Mouse (Mus musculus) limb, embryonic 15.5 days (tissue): ENCODE measurements around the gene Atp1b2. TPM values are rescaled to one million over a fixed set of nuclear protein-coding genes. Genes with fewer than 3 reads are reported as not detected.
A peak's percentile ranks its signal among the peaks of the same experiment; 100 is the strongest.

Experiments used
- ATAC-seq: fragments of 200-750 bp; cut with Nextera tagmentation; 2 replicates; pipeline ENCODE4 v1.8.0; 2017; ENCODE audit warnings: low read depth, moderate TSS enrichment; ENCODE audit not compliant: insufficient number of reproducible peaks, low FRiP score, low TSS enrichment
- H3K27ac ChIP-seq: fragments of 300-500 bp; sonication (generic); 2 replicates; pipeline ENCODE4 v1.5.1; 2015; ENCODE audit warnings: moderate library complexity, mild to moderate bottlenecking, inconsistent platforms
- H3K27me3 ChIP-seq: fragments of 300-500 bp; sonication (generic); 2 replicates; pipeline ENCODE4 v1.6.1; 2015; ENCODE audit warnings: inconsistent platforms
- H3K36me3 ChIP-seq: fragments of 300-500 bp; sonication (generic); 2 replicates; pipeline ENCODE4 v1.6.1; 2015; ENCODE audit warnings: inconsistent platforms
- H3K4me1 ChIP-seq: fragments of 300-500 bp; sonication (generic); 2 replicates; pipeline ENCODE4 v1.6.1; 2015; ENCODE audit warnings: inconsistent platforms
- H3K4me2 ChIP-seq: fragments of 300-500 bp; sonication (generic); 2 replicates; pipeline ENCODE4 v1.6.1; 2015; ENCODE audit warnings: mild to moderate bottlenecking, inconsistent platforms
- H3K4me3 ChIP-seq: fragments of 300-500 bp; sonication (generic); 2 replicates; pipeline ENCODE4 v1.5.1; 2015; ENCODE audit warnings: mild to moderate bottlenecking, inconsistent platforms
- H3K9ac ChIP-seq: fragments of 300-500 bp; sonication (generic); 2 replicates; pipeline ENCODE4 v1.6.1; 2015; ENCODE audit warnings: inconsistent platforms
- H3K9me3 ChIP-seq: fragments of 300-500 bp; sonication (generic); 2 replicates; pipeline ENCODE4 v1.6.1; 2016; ENCODE audit warnings: inconsistent platforms
- WGBS: fragments of 180-500 bp; shearing (Covaris S2); methylation state at CpG from one replicate; pipeline ENCODE4 v1.1.7; 2015; 5-methylcytosine and 5-hydroxymethylcytosine counted together
- polyA plus RNA-seq: library from polyadenylated mRNA; unstranded; fragments of >200 nt; fragmentation: Nextera tagmentation; extraction: Ambion mirVana; gene quantifications from 2 replicates; pipeline ENCODE4 v1.2.1, GENCODE M21; 2015

The Atp1b2 gene
- polyA plus RNA-seq, 1 experiment from 2014 or later: 8.2 TPM

- Histone ChIP-seq H3K27ac (peak overlapping the region; percentile 4; the same call in 1 of the 2 replicates), H3K4me1 (peaks cover 21% of the 10 kb centered on the region), H3K9ac (no peak overlapping the region)
These were observed 701 bp upstream of the Atp1b2 start for GRCm38 (mm10) chr11:69606491-69606795.

GRCm38 (mm10) chr11:69604795-69605664 is 712 bp downstream of the Atp1b2 start:
- WGBS: under 1% methylated on average over 68 of the region's 73 CpGs
- peaks cover 9% of the 10 kb centered on the region; the same call in 1 of the 2 replicates for H3K27me3 ChIP-seq
- H3K9ac ChIP-seq: peak overlapping the region; percentile 62
- H3K4me1 ChIP-seq: peaks cover 33% of the 10 kb centered on the region
- H3K4me2 ChIP-seq: peak overlapping the region; percentile 100
- H3K4me3 ChIP-seq: peak overlapping the region; percentile 60
- 0 out of 2 replicates have a peak, but pooled peaks cover 3% of the 10 kb centered on the region for H3K36me3 ChIP-seq
- no peak; the same call in 1 of the 2 replicates for ATAC-seq
- no peaks in the 10 kb centered on the region for H3K9me3 ChIP-seq
- H3K27ac ChIP-seq: peak overlapping the region; percentile 50; the same call in 1 of the 2 replicates

More at GRCm38 (mm10) chr11:69606491-69606795, 701 bp upstream of the Atp1b2 start:
- H3K4me3 ChIP-seq: peak overlapping the region; percentile 60
- H3K9me3 ChIP-seq: no peaks in the 10 kb centered on the region
- peak overlapping the region; percentile 100 for H3K4me2 ChIP-seq
- no peaks in the 10 kb centered on the region for H3K36me3 ChIP-seq
- ATAC-seq: no peak
- H3K27me3 ChIP-seq: peaks cover 9% of the 10 kb centered on the region; the same call in 1 of the 2 replicates
- WGBS: 69% methylated on average over 2 of the region's 2 CpGs

- WGBS: 51% methylated on average over 3 of the region's 3 CpGs
- H3K36me3 ChIP-seq: 0 out of 2 replicates have a peak, but pooled peaks cover 3% of the 10 kb centered on the region
- peak overlapping the region; percentile 100 for H3K4me2 ChIP-seq
- H3K4me3 ChIP-seq: peak overlapping the region; percentile 60
- peaks cover 9% of the 10 kb centered on the region; the same call in 1 of the 2 replicates for H3K27me3 ChIP-seq
- no peak overlapping the region for H3K27ac ChIP-seq
- H3K4me1 ChIP-seq: peaks cover 40% of the 10 kb centered on the region
- H3K9me3 ChIP-seq: no peaks in the 10 kb centered on the region
- ATAC-seq: no peak
- 0 out of 2 replicates have a peak overlapping the region, but pooled peaks have one; percentile 62 for H3K9ac ChIP-seq
These were observed 1.4 kb downstream of the Atp1b2 start for GRCm38 (mm10) chr11:69604347-69604746.

- H3K9ac ChIP-seq: no peak overlapping the region
- no peak overlapping the region for H3K27ac ChIP-seq
- ATAC-seq: no peak
- peaks cover 9% of the 10 kb centered on the region; the same call in 1 of the 2 replicates for H3K27me3 ChIP-seq
- 80% methylated on average over 8 of the region's 8 CpGs for WGBS
- H3K4me1 ChIP-seq: peaks cover 43% of the 10 kb centered on the region
- no peak overlapping the region for H3K4me2 ChIP-seq
- no peaks in the 10 kb centered on the region for H3K9me3 ChIP-seq
- H3K36me3 ChIP-seq: 0 out of 2 replicates have a peak, but pooled peaks cover 3% of the 10 kb centered on the region
- H3K4me3 ChIP-seq: peak overlapping the region; percentile 60; the same call in 1 of the 2 replicates
These were observed 2.2 kb downstream of the Atp1b2 start for GRCm38 (mm10) chr11:69603516-69603915.

- no peak for ATAC-seq
- H3K36me3 ChIP-seq: 0 out of 2 replicates have a peak, but pooled peaks cover 3% of the 10 kb centered on the region
- H3K27me3 ChIP-seq: peaks cover 9% of the 10 kb centered on the region; the same call in 1 of the 2 replicates
- no peak overlapping the region for H3K27ac ChIP-seq
- no peak overlapping the region for H3K9ac ChIP-seq
- peaks cover 43% of the 10 kb centered on the region for H3K4me1 ChIP-seq
- WGBS: 73% methylated on average over 3 of the region's 3 CpGs
- no peak overlapping the region for H3K4me2 ChIP-seq
- H3K9me3 ChIP-seq: no peaks in the 10 kb centered on the region
- no peak overlapping the region for H3K4me3 ChIP-seq
These were observed 4.0 kb downstream of the Atp1b2 start for GRCm38 (mm10) chr11:69601768-69602167.

- H3K9ac ChIP-seq: no peak overlapping the region
- 0 out of 2 replicates have a peak overlapping the region, but pooled peaks have one; percentile 12 for H3K4me2 ChIP-seq
- peaks cover 32% of the 10 kb centered on the region for H3K4me1 ChIP-seq
- H3K27me3 ChIP-seq: peaks cover 4% of the 10 kb centered on the region; the same call in 1 of the 2 replicates
- H3K36me3 ChIP-seq: 0 out of 2 replicates have a peak, but pooled peaks cover 3% of the 10 kb centered on the region
- H3K9me3 ChIP-seq: no peaks in the 10 kb centered on the region
- no peak overlapping the region for H3K4me3 ChIP-seq
- H3K27ac ChIP-seq: peak overlapping the region; percentile 77
- no peak; the same call in 1 of the 2 replicates for ATAC-seq
- WGBS: 19% methylated on average over 6 of the region's 6 CpGs
These were observed 5.6 kb downstream of the Atp1b2 start for GRCm38 (mm10) chr11:69600098-69600497.

GRCm38 (mm10) chr11:69599436-69599835 is 6.3 kb downstream of the Atp1b2 start:
- Histone ChIP-seq H3K9ac (no peak overlapping the region), H3K27ac (peak overlapping the region; percentile 77)
- 15% methylated on average over 9 of the region's 9 CpGs for WGBS

GRCm38 (mm10) chr11:69594853-69595252 is 10.9 kb downstream of the Atp1b2 start:
- Histone ChIP-seq H3K27ac (no peak overlapping the region), H3K9me3 (no peaks in the 10 kb centered on the region), H3K36me3 (peaks cover 44% of the 10 kb centered on the region), H3K27me3 (no peaks in the 10 kb centered on the region), H3K4me3 (no peak overlapping the region), H3K4me2 (no peak overlapping the region), H3K4me1 (peaks cover 8% of the 10 kb centered on the region), H3K9ac (no peak overlapping the region)
- ATAC-seq: no peak
- WGBS: 91% methylated on average over 6 of the region's 6 CpGs

More at GRCm38 (mm10) chr11:69599436-69599835, 6.3 kb downstream of the Atp1b2 start:
- no peaks in the 10 kb centered on the region for H3K9me3 ChIP-seq
- ATAC-seq: no peak
- H3K4me1 ChIP-seq: peaks cover 25% of the 10 kb centered on the region
- H3K27me3 ChIP-seq: no peaks in the 10 kb centered on the region
- H3K4me3 ChIP-seq: no peak overlapping the region
- H3K4me2 ChIP-seq: no peak overlapping the region
- H3K36me3 ChIP-seq: peaks cover 8% of the 10 kb centered on the region; the same call in 1 of the 2 replicates

- ATAC-seq: no peak
These were observed 12.9 kb downstream of the Atp1b2 start for GRCm38 (mm10) chr11:69592799-69593198.

GRCm38 (mm10) chr11:69591899-69592637 is 13.7 kb downstream of the Atp1b2 start:
- H3K9me3 ChIP-seq: no peaks in the 10 kb centered on the region
- 0 out of 2 replicates have a peak, but pooled peaks have one; percentile 30 for ATAC-seq
- peak overlapping the region; percentile 5 for H3K27ac ChIP-seq

More at GRCm38 (mm10) chr11:69592799-69593198, 12.9 kb downstream of the Atp1b2 start:
- WGBS: 84% methylated on average over 4 of the region's 4 CpGs
- H3K4me3 ChIP-seq: no peak overlapping the region
- peaks cover 64% of the 10 kb centered on the region for H3K36me3 ChIP-seq
- no peak overlapping the region for H3K9ac ChIP-seq
- H3K27me3 ChIP-seq: no peaks in the 10 kb centered on the region
- H3K4me1 ChIP-seq: no peaks in the 10 kb centered on the region
- H3K9me3 ChIP-seq: no peaks in the 10 kb centered on the region
- H3K4me2 ChIP-seq: no peak overlapping the region
- H3K27ac ChIP-seq: peak overlapping the region; percentile 5

GRCm38 (mm10) chr11:69591424-69591823 is 14.3 kb downstream of the Atp1b2 start:
- no peaks in the 10 kb centered on the region for H3K4me1 ChIP-seq
- H3K36me3 ChIP-seq: peaks cover 78% of the 10 kb centered on the region
- no peak overlapping the region for H3K4me2 ChIP-seq
- H3K27me3 ChIP-seq: no peaks in the 10 kb centered on the region
- WGBS: 82% methylated on average over 3 of the region's 3 CpGs
- H3K4me3 ChIP-seq: no peak overlapping the region
- H3K27ac ChIP-seq: no peak overlapping the region
- ATAC-seq: no peak
- H3K9me3 ChIP-seq: no peaks in the 10 kb centered on the region
- no peak overlapping the region for H3K9ac ChIP-seq

More at GRCm38 (mm10) chr11:69591899-69592637, 13.7 kb downstream of the Atp1b2 start:
- Histone ChIP-seq H3K4me3 (no peak overlapping the region), H3K4me2 (no peak overlapping the region), H3K4me1 (no peaks in the 10 kb centered on the region), H3K9ac (no peak overlapping the region), H3K27me3 (no peaks in the 10 kb centered on the region), H3K36me3 (peaks cover 72% of the 10 kb centered on the region)
- WGBS: 74% methylated on average over 7 of the region's 7 CpGs
